Mouse (Mus musculus) heart, postnatal 0 days (tissue): ENCODE results near the gene Tnfaip3. TPM values are rescaled to one million over a fixed set of nuclear protein-coding genes. Genes with fewer than 3 reads are reported as not detected.

ENCODE experiments used
- ATAC-seq: fragments of 200-750 bp; cut with Nextera tagmentation; 2 replicates; pipeline ENCODE4 v1.8.0; 2017; ENCODE audit warnings: low read depth, moderate number of reproducible peaks, moderate library complexity; ENCODE audit not compliant: insufficient read depth
- DNase-seq: peaks from one replicate; pipeline ENCODE4 v3.0.0-alpha.2; 2016; ENCODE audit warnings: low spot score
- H3K27ac ChIP-seq: fragments of 300-500 bp; sonication (generic); 2 replicates; pipeline ENCODE4 v1.5.1; 2014; ENCODE audit warnings: low read depth, mild to moderate bottlenecking
- H3K27me3 ChIP-seq: fragments of 300-500 bp; sonication (generic); 2 replicates; pipeline ENCODE4 v1.6.1; 2014; ENCODE audit warnings: low read length, mixed read lengths; ENCODE audit not compliant: control insufficient read depth, insufficient read depth
- H3K36me3 ChIP-seq: fragments of 300-500 bp; sonication (generic); replicated peaks from 2 replicates; pipeline ENCODE4 v1.6.1; 2014; ENCODE audit warnings: low read length, mixed read lengths; ENCODE audit not compliant: control insufficient read depth, insufficient read depth
- H3K4me1 ChIP-seq: fragments of 300-500 bp; sonication (generic); 2 replicates; pipeline ENCODE4 v1.6.1; 2014; ENCODE audit warnings: antibody characterized with exemption; ENCODE audit not compliant: control insufficient read depth, insufficient read depth
- H3K4me2 ChIP-seq: fragments of 300-500 bp; sonication (generic); 2 replicates; pipeline ENCODE4 v1.6.1; 2014; ENCODE audit warnings: low read depth, mild to moderate bottlenecking, low read length, moderate library complexity
- H3K4me3 ChIP-seq: fragments of 300-500 bp; sonication (generic); 2 replicates; pipeline ENCODE4 v1.5.1; 2014; ENCODE audit warnings: low read depth, low read length
- H3K9ac ChIP-seq: fragments of 300-500 bp; sonication (generic); replicated peaks from 2 replicates; pipeline ENCODE4 v1.6.1; 2014; ENCODE audit warnings: low read depth, low read length, mixed read lengths
- H3K9me3 ChIP-seq: fragments of 300-500 bp; sonication (generic); replicated peaks from 2 replicates; pipeline ENCODE4 v1.6.1; 2016; ENCODE audit warnings: low read length; ENCODE audit not compliant: control insufficient read depth
- CTCF ChIP-seq: IDR thresholded peaks from 2 replicates; pipeline ENCODE4 v1.5.1; 2016; ENCODE audit warnings: antibody characterized with exemption, control low read depth, low read depth
- EP300 ChIP-seq: IDR thresholded peaks from 2 replicates; pipeline ENCODE4 v1.6.1; 2016; ENCODE audit warnings: antibody characterized with exemption, low read depth
- WGBS: fragments of 180-500 bp; shearing (Covaris S2); extraction: QIAGEN DNeasy Blood & Tissue Kit; methylation state at CpG from one replicate; pipeline ENCODE4 v1.1.7; 2014; 5-methylcytosine and 5-hydroxymethylcytosine counted together
- polyA plus RNA-seq: library from polyadenylated mRNA; unstranded; fragments of >200 nt; fragmentation: Nextera tagmentation; extraction: Ambion mirVana; gene quantifications from 2 replicates; pipeline ENCODE4 v1.2.1, GENCODE M21; 2015
- total RNA-seq: library from RNA; depleted of rRNA; stranded (reverse); fragments of >200 nt; gene quantifications from 2 replicates; pipeline ENCODE4 v1.2.3, GENCODE M21; 2014; ENCODE audit warnings: low replicate concordance

Gene Tnfaip3
- total and polyA plus RNA-seq, 2 experiments from 2014 or later, result 1.1 to 4.2 TPM

DNA sequence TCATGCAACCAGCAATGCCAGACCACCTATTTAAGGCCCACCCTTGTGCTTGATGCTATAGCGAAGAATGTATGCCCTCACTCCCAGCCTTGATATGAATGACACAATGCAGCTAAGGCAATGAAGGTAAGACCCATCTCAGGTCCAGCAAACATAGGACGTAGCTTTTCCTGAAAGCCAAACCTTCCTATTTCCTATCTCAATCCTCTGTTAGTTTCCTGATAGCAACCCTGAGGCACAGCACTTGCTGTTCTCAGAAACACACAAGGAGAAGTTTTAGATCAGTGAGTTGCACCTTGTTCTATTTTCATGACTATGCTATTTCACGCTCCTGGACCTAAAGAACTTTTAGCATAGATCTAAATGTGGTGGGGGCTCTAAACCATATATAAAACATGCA lies 2.1 kb downstream of the Tnfaip3 start:
- H3K4me2 ChIP-seq, result peak overlapping the region; percentile 5; the same call in 1 of the 2 replicates
- no peak overlapping the region for H3K27ac ChIP-seq
- DNase-seq (no peak), ATAC-seq (no peak)
- 81% methylated on average over 3 of the region's 3 CpGs for WGBS
- no peak overlapping the region; the same call in 1 of the 2 replicates for H3K4me3 ChIP-seq
- H3K4me1 ChIP-seq, result peaks cover 31% of the 10 kb centered on the region
- no peaks in the 10 kb centered on the region for H3K9me3 ChIP-seq
- TF ChIP-seq EP300 (no peak), CTCF (no peak)
- no peaks in the 10 kb centered on the region for H3K36me3 ChIP-seq
- no peaks in the 10 kb centered on the region for H3K27me3 ChIP-seq
- no peak overlapping the region for H3K9ac ChIP-seq

GRCm38 (mm10) chr10:19012616-19013015 lies 2.8 kb downstream of the Tnfaip3 start:
- Histone ChIP-seq H3K4me2 (peak overlapping the region; percentile 5; the same call in 1 of the 2 replicates), H3K27me3 (no peaks in the 10 kb centered on the region), H3K4me1 (peaks cover 33% of the 10 kb centered on the region), H3K9me3 (no peaks in the 10 kb centered on the region), H3K27ac (no peak overlapping the region), H3K36me3 (no peaks in the 10 kb centered on the region), H3K9ac (no peak overlapping the region), H3K4me3 (no peak overlapping the region)
- no peak for DNase-seq
- 89% methylated on average over 3 of the region's 3 CpGs for WGBS
- ATAC-seq, result no peak
- no peak for TF ChIP-seq CTCF
- TF ChIP-seq EP300, result no peak

DNA sequence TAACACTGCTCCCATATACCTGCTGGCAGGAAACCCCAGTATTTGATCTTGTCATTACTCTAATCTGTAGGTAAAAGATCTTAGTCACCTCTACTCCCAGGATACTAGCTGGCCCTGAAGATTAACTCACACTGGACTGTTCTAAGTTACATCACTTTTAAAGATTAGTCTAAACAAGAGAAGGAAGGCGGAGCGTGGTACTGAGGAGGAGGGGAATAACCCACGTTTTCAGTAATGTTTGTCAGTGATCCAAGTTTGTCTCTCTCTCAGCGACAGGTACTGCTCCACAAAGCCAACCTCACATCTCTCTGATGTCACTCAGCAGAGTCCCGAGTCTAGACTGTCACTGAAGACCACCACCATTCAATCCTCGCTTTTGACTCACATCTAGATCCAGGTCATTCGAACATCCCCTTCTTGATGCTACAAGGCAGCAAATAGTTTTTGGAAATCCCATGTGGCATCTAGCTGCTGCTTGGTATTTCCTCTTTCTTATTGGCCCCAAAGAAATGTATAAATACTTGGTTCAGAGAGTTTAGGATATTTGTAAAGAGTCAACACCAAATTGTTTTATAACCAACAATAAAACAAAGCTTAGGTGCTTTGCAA lies 3.5 kb downstream of the Tnfaip3 start:
- Histone ChIP-seq H3K4me3 (no peak overlapping the region), H3K27ac (no peak overlapping the region), H3K9me3 (no peaks in the 10 kb centered on the region), H3K27me3 (no peaks in the 10 kb centered on the region), H3K36me3 (0 out of 2 replicates have a peak, but pooled peaks cover 2% of the 10 kb centered on the region), H3K4me1 (peaks cover 33% of the 10 kb centered on the region), H3K4me2 (no peak overlapping the region), H3K9ac (no peak overlapping the region)
- 75% methylated on average over 7 of the region's 7 CpGs for WGBS
- TF ChIP-seq CTCF (no peak), EP300 (no peak)
- ATAC-seq, result no peak
- DNase-seq, result no peak

- Histone ChIP-seq H3K9ac (no peak overlapping the region), H3K4me1 (peaks cover 23% of the 10 kb centered on the region), H3K4me2 (no peak overlapping the region), H3K4me3 (no peak overlapping the region), H3K36me3 (peaks cover 16% of the 10 kb centered on the region), H3K27me3 (no peaks in the 10 kb centered on the region), H3K9me3 (no peaks in the 10 kb centered on the region), H3K27ac (no peak overlapping the region)
- TF ChIP-seq EP300, result no peak
- TF ChIP-seq CTCF, result no peak
- ATAC-seq, result no peak
- no peak for DNase-seq
- WGBS, result 86% methylated on average over 8 of the region's 8 CpGs
Observed at GRCm38 (mm10) chr10:19010414-19010813, 5.0 kb downstream of the Tnfaip3 start.

GRCm38 (mm10) chr10:19009186-19009672 lies 6.2 kb downstream of the Tnfaip3 start:
- Histone ChIP-seq H3K36me3 (peaks cover 27% of the 10 kb centered on the region), H3K4me3 (no peak overlapping the region), H3K27me3 (no peaks in the 10 kb centered on the region), H3K27ac (no peak overlapping the region), H3K4me2 (peak overlapping the region; percentile 39), H3K9ac (no peak overlapping the region), H3K4me1 (peaks cover 21% of the 10 kb centered on the region), H3K9me3 (no peaks in the 10 kb centered on the region)
- DNase-seq (no peak), ATAC-seq (no peak; the same call in 1 of the 2 replicates)
- 47% methylated on average over 8 of the region's 8 CpGs for WGBS
- TF ChIP-seq CTCF (no peak), EP300 (no peak)

DNA sequence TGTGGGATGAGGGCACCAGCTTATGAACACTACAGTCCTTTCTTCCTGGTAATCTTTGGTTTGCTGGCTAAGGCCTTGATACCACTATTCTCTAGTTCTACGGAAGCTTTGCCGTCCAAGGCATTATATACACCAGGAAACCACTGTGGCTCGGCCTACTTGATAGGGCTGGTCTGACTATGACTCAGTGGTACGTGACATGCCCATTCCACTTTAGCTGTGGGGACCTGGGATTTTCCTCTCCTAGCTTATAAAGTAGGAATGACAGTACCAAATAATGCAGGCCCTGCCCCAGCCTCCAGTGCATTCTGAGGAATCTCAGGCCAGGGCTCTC lies 6.9 kb downstream of the Tnfaip3 start:
- WGBS, result 82% methylated on average over 4 of the region's 4 CpGs

More for the DNA sequence above, 6.9 kb downstream of the Tnfaip3 start:
- H3K9me3 ChIP-seq, result no peaks in the 10 kb centered on the region
- H3K4me2 ChIP-seq, result no peak overlapping the region
- ATAC-seq (no peak), DNase-seq (no peak)
- no peaks in the 10 kb centered on the region for H3K27me3 ChIP-seq
- no peak overlapping the region for H3K27ac ChIP-seq
- peaks cover 34% of the 10 kb centered on the region for H3K36me3 ChIP-seq
- H3K4me3 ChIP-seq, result no peak overlapping the region
- H3K4me1 ChIP-seq, result peaks cover 18% of the 10 kb centered on the region; the same call in 1 of the 2 replicates
- TF ChIP-seq EP300 (no peak), CTCF (no peak)
- H3K9ac ChIP-seq, result no peak overlapping the region
